Mouse (Mus musculus): ENCODE data around the gene Epb42. TPM values are rescaled to one million over a fixed set of nuclear protein-coding genes. Genes with fewer than 3 reads are reported as not detected.
A peak's percentile ranks its signal among the peaks of the same experiment; 100 is the strongest.

The Epb42 gene
- total and polyA plus RNA-seq, 3 experiments = 1.1 to 88.7 (median 6.2) TPM

- Histone ChIP-seq H3K36me3 (replicated peaks) (no peaks in the 10 kb centered on the region), H3K4me3 (ENCODE audit: low read depth, low read length) (no peak overlapping the region), H3K27me3 (ENCODE audit: insufficient read depth, low read length) (peaks cover 30% of the 10 kb centered on the region), H3K9me3 (replicated peaks) (no peaks in the 10 kb centered on the region), H3K4me1 (ENCODE audit: insufficient read depth, low read depth, low read length) (peaks cover 2% of the 10 kb centered on the region; the same call in 1 of the 2 replicates)
- TF ChIP-seq GATA1 (IDR thresholded peaks at IDR 0.05; ENCODE audit: borderline replicate concordance, low read length) (no peak), POLR2AphosphoS5 (IDR thresholded peaks at IDR 0.05; ENCODE audit: insufficient replicate concordance, low read depth, low read length) (no peak), GATA2 (IDR thresholded peaks at IDR 0.05; ENCODE audit: borderline replicate concordance, low read depth, low read length) (no peak), CTCF (IDR thresholded peaks at IDR 0.05; ENCODE audit: low read depth, low read length) (no peak), TAL1 (conservative IDR thresholded peaks at IDR 0.05; ENCODE audit: low read depth, low read length) (no peak)
- ATAC-seq (ENCODE audit: extremely low read depth, insufficient number of reproducible peaks, low FRiP score, poor library complexity, severe bottlenecking) (no peak), DNase-seq (ENCODE audit: low spot score) (no peak)
Observed at GRCm38 (mm10) chr2:121067116-121067515, 30.2 kb upstream of the Epb42 start.

DNA sequence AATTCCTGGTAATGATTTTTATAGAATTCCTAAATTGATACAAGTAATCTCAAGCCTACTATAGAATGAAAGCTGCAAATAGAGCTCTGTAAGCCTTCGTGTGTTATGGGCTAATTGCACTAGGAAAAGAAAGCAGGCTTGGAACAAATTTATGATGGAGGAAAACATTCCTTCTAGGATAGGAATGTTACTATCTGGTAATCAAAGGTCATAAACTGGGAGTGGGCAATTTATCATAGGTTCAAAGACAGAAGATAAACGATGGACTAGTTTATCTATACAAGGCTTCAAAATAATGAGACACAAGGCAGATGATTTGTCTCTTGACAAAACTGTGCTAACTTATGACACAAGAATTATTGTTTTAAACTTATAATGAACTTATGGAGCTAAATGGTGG, 24.4 kb upstream of the Epb42 start:
- DNase-seq (ENCODE audit: low spot score) (no peak), ATAC-seq (ENCODE audit: extremely low read depth, insufficient number of reproducible peaks, low FRiP score, poor library complexity, severe bottlenecking) (no peak)

GRCm38 (mm10) chr2:121057997-121058396, 21.1 kb upstream of the Epb42 start:
- Histone ChIP-seq H3K4me1 (ENCODE audit: insufficient read depth, low read depth, low read length) (peaks cover 38% of the 10 kb centered on the region), H3K27me3 (ENCODE audit: insufficient read depth, low read length) (peaks cover 5% of the 10 kb centered on the region; the same call in 1 of the 2 replicates), H3K9me3 (replicated peaks) (no peaks in the 10 kb centered on the region), H3K4me3 (ENCODE audit: low read depth, low read length) (no peak overlapping the region; the same call in 1 of the 2 replicates), H3K36me3 (replicated peaks) (no peaks in the 10 kb centered on the region)
- ATAC-seq (ENCODE audit: extremely low read depth, insufficient number of reproducible peaks, low FRiP score, poor library complexity, severe bottlenecking) (peak; percentile 71), DNase-seq (ENCODE audit: low spot score) (no peak)
- no peak for TF ChIP-seq CTCF (IDR thresholded peaks at IDR 0.05; ENCODE audit: low read depth, low read length)
- TF ChIP-seq POLR2AphosphoS5 (IDR thresholded peaks at IDR 0.05; ENCODE audit: insufficient replicate concordance, low read depth, low read length) = no peak
- TF ChIP-seq GATA1 (IDR thresholded peaks at IDR 0.05; ENCODE audit: borderline replicate concordance, low read length) = no peak
- peak; percentile 62 for TF ChIP-seq TAL1 (conservative IDR thresholded peaks at IDR 0.05; ENCODE audit: low read depth, low read length)
- no peak for TF ChIP-seq GATA2 (IDR thresholded peaks at IDR 0.05; ENCODE audit: borderline replicate concordance, low read depth, low read length)

More for the DNA sequence above, 24.4 kb upstream of the Epb42 start:
- TF ChIP-seq POLR2AphosphoS5 (IDR thresholded peaks at IDR 0.05; ENCODE audit: insufficient replicate concordance, low read depth, low read length) (no peak), GATA2 (IDR thresholded peaks at IDR 0.05; ENCODE audit: borderline replicate concordance, low read depth, low read length) (no peak), GATA1 (IDR thresholded peaks at IDR 0.05; ENCODE audit: borderline replicate concordance, low read length) (no peak), TAL1 (conservative IDR thresholded peaks at IDR 0.05; ENCODE audit: low read depth, low read length) (no peak), CTCF (IDR thresholded peaks at IDR 0.05; ENCODE audit: low read depth, low read length) (no peak)
- peaks cover 4% of the 10 kb centered on the region; the same call in 1 of the 2 replicates for H3K27me3 ChIP-seq (ENCODE audit: insufficient read depth, low read length)
- H3K9me3 ChIP-seq (replicated peaks) = no peaks in the 10 kb centered on the region
- no peak overlapping the region for H3K4me3 ChIP-seq (ENCODE audit: low read depth, low read length)
- peaks cover 23% of the 10 kb centered on the region for H3K4me1 ChIP-seq (ENCODE audit: insufficient read depth, low read depth, low read length)
- H3K36me3 ChIP-seq (replicated peaks) = no peaks in the 10 kb centered on the region

DNA sequence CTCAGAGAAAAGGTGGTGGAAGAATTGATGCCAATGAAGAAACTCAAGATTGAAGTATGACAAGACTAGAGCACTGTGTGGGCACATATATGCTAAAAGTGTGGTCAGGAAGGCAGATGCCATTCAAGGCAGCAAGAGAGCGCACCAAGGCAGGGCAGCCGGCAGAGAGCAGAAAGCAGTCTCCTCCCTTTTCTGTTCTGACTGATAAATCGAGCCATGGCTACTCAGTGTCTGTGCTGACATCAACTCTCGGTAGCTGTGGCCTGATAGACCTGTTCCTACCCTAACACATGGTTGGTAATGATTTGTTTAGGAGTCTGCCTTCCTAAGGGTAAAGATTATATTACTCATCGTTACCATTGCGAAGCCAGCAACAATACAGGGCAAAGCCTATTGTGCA, 19.0 kb upstream of the Epb42 start:
- Histone ChIP-seq H3K36me3 (replicated peaks) (no peaks in the 10 kb centered on the region), H3K4me1 (ENCODE audit: insufficient read depth, low read depth, low read length) (peaks cover 38% of the 10 kb centered on the region), H3K9me3 (replicated peaks) (no peaks in the 10 kb centered on the region), H3K27me3 (ENCODE audit: insufficient read depth, low read length) (peaks cover 12% of the 10 kb centered on the region), H3K4me3 (ENCODE audit: low read depth, low read length) (no peak overlapping the region)
- no peak for ATAC-seq (ENCODE audit: extremely low read depth, insufficient number of reproducible peaks, low FRiP score, poor library complexity, severe bottlenecking)
- TF ChIP-seq GATA1 (IDR thresholded peaks at IDR 0.05; ENCODE audit: borderline replicate concordance, low read length) = no peak
- TF ChIP-seq POLR2AphosphoS5 (IDR thresholded peaks at IDR 0.05; ENCODE audit: insufficient replicate concordance, low read depth, low read length) = no peak
- no peak for TF ChIP-seq TAL1 (conservative IDR thresholded peaks at IDR 0.05; ENCODE audit: low read depth, low read length)
- no peak for TF ChIP-seq CTCF (IDR thresholded peaks at IDR 0.05; ENCODE audit: low read depth, low read length)
- TF ChIP-seq GATA2 (IDR thresholded peaks at IDR 0.05; ENCODE audit: borderline replicate concordance, low read depth, low read length) = no peak
- no peak for DNase-seq (ENCODE audit: low spot score)

DNA sequence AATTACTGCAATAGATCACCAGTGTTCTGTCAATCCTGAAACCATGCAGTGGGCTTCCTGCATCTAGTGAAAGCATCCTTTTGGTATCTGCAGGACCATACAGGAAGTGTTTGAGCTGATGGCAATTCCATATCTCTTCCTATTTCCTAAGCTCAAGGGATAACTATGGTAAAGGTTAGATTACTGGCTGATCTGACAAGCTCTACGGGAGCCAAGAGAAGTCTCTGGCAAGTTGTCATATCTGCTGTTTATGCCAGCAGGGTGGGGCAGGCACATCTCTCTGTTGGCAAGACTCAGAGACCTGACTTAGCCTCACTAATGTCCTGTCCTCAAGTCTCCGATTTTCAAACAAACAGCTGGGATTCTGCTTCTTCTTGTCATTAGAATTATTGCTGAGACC, 17.2 kb upstream of the Epb42 start:
- H3K36me3 ChIP-seq (replicated peaks) = no peaks in the 10 kb centered on the region
- H3K4me3 ChIP-seq (ENCODE audit: low read depth, low read length) = no peak overlapping the region
- no peaks in the 10 kb centered on the region for H3K9me3 ChIP-seq (replicated peaks)
- ATAC-seq (ENCODE audit: extremely low read depth, insufficient number of reproducible peaks, low FRiP score, poor library complexity, severe bottlenecking) = no peak
- peaks cover 37% of the 10 kb centered on the region for H3K4me1 ChIP-seq (ENCODE audit: insufficient read depth, low read depth, low read length)
- no peak for TF ChIP-seq GATA1 (IDR thresholded peaks at IDR 0.05; ENCODE audit: borderline replicate concordance, low read length)
- TF ChIP-seq CTCF (IDR thresholded peaks at IDR 0.05; ENCODE audit: low read depth, low read length) = no peak
- no peak for TF ChIP-seq TAL1 (conservative IDR thresholded peaks at IDR 0.05; ENCODE audit: low read depth, low read length)
- no peak for TF ChIP-seq GATA2 (IDR thresholded peaks at IDR 0.05; ENCODE audit: borderline replicate concordance, low read depth, low read length)
- no peak for TF ChIP-seq POLR2AphosphoS5 (IDR thresholded peaks at IDR 0.05; ENCODE audit: insufficient replicate concordance, low read depth, low read length)
- DNase-seq (ENCODE audit: low spot score) = no peak
- peaks cover 19% of the 10 kb centered on the region for H3K27me3 ChIP-seq (ENCODE audit: insufficient read depth, low read length)

DNA sequence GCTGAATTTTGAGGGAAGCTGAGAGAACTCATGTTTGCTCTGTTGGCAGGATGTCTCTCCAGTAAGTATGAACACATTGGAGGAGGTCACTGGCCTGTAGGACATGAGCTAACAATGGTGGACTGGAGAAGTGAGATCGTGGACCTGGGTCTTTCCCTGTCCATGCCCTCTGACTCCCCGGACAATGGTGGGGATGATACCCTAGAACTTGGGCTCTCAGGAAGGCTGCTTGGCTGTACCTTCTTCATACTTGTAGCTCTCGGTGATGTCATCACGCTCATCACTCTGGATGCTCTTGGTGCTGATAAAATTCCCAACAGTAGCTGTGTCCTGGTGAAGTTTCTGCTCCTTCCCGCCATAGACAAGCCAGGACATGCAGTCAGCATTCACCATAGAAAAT, 15.3 kb upstream of the Epb42 start:
- TF ChIP-seq GATA1 (IDR thresholded peaks at IDR 0.05; ENCODE audit: borderline replicate concordance, low read length) = no peak
- no peak for TF ChIP-seq GATA2 (IDR thresholded peaks at IDR 0.05; ENCODE audit: borderline replicate concordance, low read depth, low read length)
- no peak for TF ChIP-seq POLR2AphosphoS5 (IDR thresholded peaks at IDR 0.05; ENCODE audit: insufficient replicate concordance, low read depth, low read length)
- TF ChIP-seq TAL1 (conservative IDR thresholded peaks at IDR 0.05; ENCODE audit: low read depth, low read length) = no peak
- TF ChIP-seq CTCF (IDR thresholded peaks at IDR 0.05; ENCODE audit: low read depth, low read length) = no peak
- Histone ChIP-seq H3K4me1 (ENCODE audit: insufficient read depth, low read depth, low read length) (peaks cover 22% of the 10 kb centered on the region), H3K4me3 (ENCODE audit: low read depth, low read length) (no peak overlapping the region), H3K36me3 (replicated peaks) (no peaks in the 10 kb centered on the region), H3K27me3 (ENCODE audit: insufficient read depth, low read length) (peaks cover 27% of the 10 kb centered on the region), H3K9me3 (replicated peaks) (no peaks in the 10 kb centered on the region)
- ATAC-seq (ENCODE audit: extremely low read depth, insufficient number of reproducible peaks, low FRiP score, poor library complexity, severe bottlenecking) = no peak
- DNase-seq (ENCODE audit: low spot score) = no peak
